Mouse (Mus musculus): ENCODE results near the gene Top3a.
A peak's percentile ranks its signal among the peaks of the same experiment; 100 is the strongest.

- TF ChIP-seq POLR2AphosphoS2 (IDR thresholded peaks at IDR 0.05; ENCODE audit: insufficient read length, low read depth) (peak; percentile 61), REST (IDR thresholded peaks at IDR 0.05; ENCODE audit: insufficient read depth, insufficient read length) (no peak), POLR2A (IDR thresholded peaks at IDR 0.05; ENCODE audit: insufficient read length, low read depth) (peak; percentile 18), TCF12 (IDR thresholded peaks at IDR 0.05; ENCODE audit: insufficient read depth, poor library complexity, severe bottlenecking) (no peak), MYOG (IDR thresholded peaks at IDR 0.05; ENCODE audit: control insufficient read depth in 1 of 3, insufficient read depth in 1 of 3, insufficient read length in 2 of 3, low read depth in 2 of 3) (no peak), MAX (IDR thresholded peaks at IDR 0.05; ENCODE audit: low read depth) (no peak), MYOD1 (IDR thresholded peaks at IDR 0.05; ENCODE audit: control insufficient read depth in 1 of 3, insufficient read length in 2 of 3, low read depth in 2 of 3) (peak in 1 of 3 experiments; percentile 16)
These were observed 64.4 kb downstream of the Top3a start for GRCm38 (mm10) chr11:60712639-60713255.

Data from myocyte (in vitro differentiated cells).